Mouse (Mus musculus) C2C12 (cell line): ENCODE measurements at regions not wholly inside any gene's neighbourhood (a gene's known extent, or its start where the extent isn't known, plus 50 kb on each side); places are given as distances from the start of the nearest gene placed in this dataset.

Source experiments
- H3K27me3 ChIP-seq: one replicate; pipeline ENCODE4 v1.6.1; 2011; ENCODE audit not compliant: control insufficient read depth, insufficient read depth, insufficient read length
- H3K36me3 ChIP-seq: one replicate; pipeline ENCODE4 v1.6.1; 2011; ENCODE audit not compliant: control insufficient read depth, insufficient read depth
- H3K4me3 ChIP-seq: one replicate; pipeline ENCODE4 v1.5.1; 2011; ENCODE audit warnings: mild to moderate bottlenecking, control low read depth; ENCODE audit not compliant: poor library complexity, insufficient read depth, severe bottlenecking
- H3K79me2 ChIP-seq: one replicate; pipeline ENCODE4 v1.6.1; 2011; ENCODE audit not compliant: control insufficient read depth, insufficient read depth
- H3K79me3 ChIP-seq: one replicate; pipeline ENCODE4 v1.6.1; 2011; ENCODE audit warnings: low read depth, control low read depth
- H3ac ChIP-seq: one replicate; pipeline ENCODE3; 2011; ENCODE audit warnings: low read depth; ENCODE audit not compliant: control insufficient read depth, insufficient read length
- CEBPB ChIP-seq: IDR thresholded peaks from one replicate; pipeline ENCODE4 v1.6.1; 2011; ENCODE audit warnings: low read depth, mild to moderate bottlenecking, control low read depth, moderate library complexity
- CTCF ChIP-seq: IDR thresholded peaks from one replicate; pipeline ENCODE4 v1.5.1; 2011; ENCODE audit not compliant: control insufficient read depth, insufficient read depth, insufficient read length
- FOSL1 ChIP-seq: IDR thresholded peaks from one replicate; pipeline ENCODE4 v1.8.0; 2011; ENCODE audit warnings: mild to moderate bottlenecking, low read length; ENCODE audit not compliant: poor library complexity, insufficient read depth, severe bottlenecking
- MAX ChIP-seq: IDR thresholded peaks from one replicate; pipeline ENCODE4 v1.6.1; 2011; ENCODE audit warnings: mild to moderate bottlenecking, control low read depth
- MYOD1 ChIP-seq: IDR thresholded peaks from one replicate; pipeline ENCODE4 v1.6.1; 2011; ENCODE audit warnings: low read depth; ENCODE audit not compliant: control insufficient read depth, insufficient read length
- MYOG ChIP-seq: IDR thresholded peaks from one replicate; pipeline ENCODE4 v1.6.1; 2011; ENCODE audit not compliant: control insufficient read depth, insufficient read length; ENCODE audit errors: extremely low read depth
- USF1 ChIP-seq: IDR thresholded peaks from one replicate; pipeline ENCODE4 v1.6.1; 2011; ENCODE audit warnings: low read depth, mild to moderate bottlenecking, control low read depth, moderate library complexity

DNA sequence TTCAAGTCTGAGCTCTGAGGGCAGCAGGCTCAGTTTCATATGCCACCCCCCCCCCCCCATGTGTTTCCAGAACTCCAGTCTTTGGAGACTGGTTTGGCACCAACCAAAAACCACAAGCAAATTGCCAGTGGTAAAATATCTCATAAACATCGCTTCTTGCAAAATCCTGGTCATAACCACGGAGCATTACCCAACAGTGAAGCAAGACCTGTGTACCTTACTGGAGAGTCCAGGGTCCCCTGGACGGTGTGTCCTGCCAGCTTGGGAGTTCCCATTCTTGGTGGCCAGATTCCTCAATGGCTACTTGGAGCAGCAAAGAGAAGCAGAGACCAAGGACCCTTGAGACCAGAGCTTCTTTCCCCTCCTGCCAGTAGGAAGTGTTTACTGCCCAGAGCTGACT lies 198.7 kb upstream of the Rtl1 start:
- Histone ChIP-seq H3K79me2 (no peaks in the 10 kb centered on the region), H3K79me3 (no peaks in the 10 kb centered on the region), H3K36me3 (no peaks in the 10 kb centered on the region), H3K4me3 (no peak overlapping the region), H3ac (no peak overlapping the region), H3K27me3 (peaks cover 7% of the 10 kb centered on the region)
- TF ChIP-seq MYOD1 (no peak), CEBPB (peak; percentile 99), MAX (no peak), FOSL1 (no peak), MYOG (no peak)

DNA sequence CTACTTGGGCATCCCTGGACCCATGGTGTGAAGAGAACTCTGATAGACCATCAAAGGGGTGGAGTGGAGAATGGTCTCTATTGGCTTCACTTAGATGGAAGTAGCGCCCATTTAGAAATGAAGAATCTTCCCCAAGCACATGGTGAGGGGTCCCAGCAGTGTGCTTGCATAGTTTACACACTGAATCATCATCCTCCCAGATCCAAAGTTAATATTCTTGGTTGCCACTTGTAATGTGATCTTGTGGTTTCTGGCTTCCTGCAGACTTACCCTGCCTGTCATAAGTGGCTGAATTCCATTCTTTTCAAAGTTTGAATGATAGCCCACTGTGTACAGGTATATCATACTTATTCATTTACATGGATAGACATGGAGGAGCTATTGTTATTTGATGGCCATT lies 199.3 kb upstream of the Rtl1 start:
- H3K79me2 ChIP-seq = no peaks in the 10 kb centered on the region
- no peak overlapping the region for H3ac ChIP-seq
- TF ChIP-seq MAX (no peak), FOSL1 (peak; percentile 54), MYOD1 (no peak), MYOG (no peak)
- no peak overlapping the region for H3K4me3 ChIP-seq
- H3K27me3 ChIP-seq = peaks cover 7% of the 10 kb centered on the region
- H3K36me3 ChIP-seq = no peaks in the 10 kb centered on the region
- no peaks in the 10 kb centered on the region for H3K79me3 ChIP-seq

DNA sequence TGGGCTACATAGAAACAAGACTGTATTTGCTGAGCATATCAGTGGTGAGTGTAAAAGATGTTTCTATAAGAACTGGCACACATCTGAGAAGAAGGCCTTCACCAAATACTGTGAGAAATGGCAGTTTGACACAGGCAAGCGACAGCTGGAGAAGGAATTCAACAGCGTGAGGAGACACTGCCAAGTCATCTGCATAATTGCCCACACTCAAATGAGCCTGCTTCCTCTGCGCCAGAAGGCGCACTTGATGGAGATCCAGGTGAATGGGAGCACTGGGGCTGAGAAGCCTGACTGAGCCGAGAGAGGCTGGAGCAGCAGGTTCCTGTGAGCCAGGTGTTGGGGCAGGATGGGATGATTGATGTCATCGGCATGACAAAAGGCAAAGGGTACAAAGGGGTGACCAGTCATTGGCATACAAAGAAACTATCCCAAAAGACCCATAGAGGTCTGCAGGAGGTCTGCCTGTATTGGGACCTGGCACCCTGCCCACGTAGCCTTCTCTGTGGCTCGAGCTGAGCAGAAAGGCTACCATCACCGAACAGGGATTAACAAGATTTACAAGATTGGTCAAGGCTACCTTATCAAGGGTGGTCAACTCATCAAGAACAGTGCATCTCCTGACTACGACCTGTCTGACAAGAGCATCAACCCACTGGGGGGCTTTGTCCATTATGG lies 227.2 kb upstream of the Rtl1 start:
- peaks cover 7% of the 10 kb centered on the region for H3K27me3 ChIP-seq
- H3K4me3 ChIP-seq = no peak overlapping the region
- TF ChIP-seq FOSL1 (no peak), CEBPB (no peak), MAX (no peak)
- no peak overlapping the region for H3ac ChIP-seq
- H3K79me3 ChIP-seq = no peaks in the 10 kb centered on the region
- no peaks in the 10 kb centered on the region for H3K79me2 ChIP-seq
- no peaks in the 10 kb centered on the region for H3K36me3 ChIP-seq

DNA sequence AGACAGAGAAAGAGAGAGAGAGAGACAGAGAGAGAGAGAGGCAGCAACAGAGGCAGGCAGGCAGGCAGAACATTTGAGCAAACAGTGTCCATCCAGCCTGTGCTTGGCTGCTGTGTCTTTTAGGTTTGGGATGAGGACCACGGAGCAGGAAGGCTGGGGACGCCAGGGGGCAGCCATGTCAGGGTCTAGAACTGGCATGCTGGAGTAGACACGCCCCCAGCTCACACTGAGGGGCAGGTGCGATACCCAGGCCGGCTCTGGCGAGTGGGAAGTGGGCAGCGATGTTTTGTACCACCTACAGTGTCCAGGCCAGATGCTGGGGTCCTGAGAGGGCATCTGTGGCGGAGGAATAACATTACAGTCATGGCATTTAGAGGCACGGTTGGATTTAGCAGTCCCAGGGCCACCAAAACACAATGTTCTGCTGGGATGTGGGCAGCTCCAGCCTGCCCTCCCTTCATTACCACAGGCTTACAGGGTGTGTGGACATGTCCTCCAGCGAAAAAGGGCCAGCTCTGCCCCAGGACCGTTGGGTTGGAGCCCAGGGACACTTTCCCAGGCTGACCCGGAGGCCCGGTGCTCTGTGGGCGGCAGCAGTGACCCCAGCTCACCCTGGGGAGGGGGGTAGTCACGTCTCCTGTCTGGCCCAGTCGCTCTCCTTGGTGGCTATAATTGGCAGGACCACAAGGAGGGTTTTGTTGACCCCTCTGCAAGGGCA lies 230.3 kb upstream of the Rtl1 start:
- no peaks in the 10 kb centered on the region for H3K79me2 ChIP-seq
- H3K79me3 ChIP-seq = no peaks in the 10 kb centered on the region
- no peaks in the 10 kb centered on the region for H3K36me3 ChIP-seq
- H3ac ChIP-seq = no peak overlapping the region
- TF ChIP-seq FOSL1 = no peak
- peaks cover 7% of the 10 kb centered on the region for H3K27me3 ChIP-seq
- no peak overlapping the region for H3K4me3 ChIP-seq

DNA sequence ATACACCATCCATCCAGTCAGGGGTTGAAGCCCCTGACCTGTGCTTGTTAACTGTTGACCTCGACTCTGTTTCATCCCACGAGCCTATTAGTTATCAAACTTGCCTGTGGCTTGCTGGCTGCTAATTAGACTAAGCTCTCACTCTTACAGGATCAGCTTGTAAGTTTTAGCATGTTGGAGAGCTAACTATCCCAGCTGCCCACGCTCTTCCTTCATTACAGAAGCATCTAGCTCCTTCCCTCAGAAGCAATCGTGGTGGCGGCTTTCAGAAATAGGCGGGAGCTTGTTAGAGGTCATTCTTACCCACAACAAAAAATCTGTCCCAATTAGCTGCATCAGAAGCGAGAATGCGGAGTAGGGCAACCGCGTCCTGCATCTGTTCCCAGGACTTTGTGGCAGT lies 232.8 kb upstream of the Rtl1 start:
- no peaks in the 10 kb centered on the region for H3K36me3 ChIP-seq
- no peak overlapping the region for H3K4me3 ChIP-seq
- no peak overlapping the region for H3ac ChIP-seq
- no peaks in the 10 kb centered on the region for H3K79me3 ChIP-seq
- no peaks in the 10 kb centered on the region for H3K79me2 ChIP-seq
- no peak for TF ChIP-seq FOSL1
- peaks cover 7% of the 10 kb centered on the region for H3K27me3 ChIP-seq

DNA sequence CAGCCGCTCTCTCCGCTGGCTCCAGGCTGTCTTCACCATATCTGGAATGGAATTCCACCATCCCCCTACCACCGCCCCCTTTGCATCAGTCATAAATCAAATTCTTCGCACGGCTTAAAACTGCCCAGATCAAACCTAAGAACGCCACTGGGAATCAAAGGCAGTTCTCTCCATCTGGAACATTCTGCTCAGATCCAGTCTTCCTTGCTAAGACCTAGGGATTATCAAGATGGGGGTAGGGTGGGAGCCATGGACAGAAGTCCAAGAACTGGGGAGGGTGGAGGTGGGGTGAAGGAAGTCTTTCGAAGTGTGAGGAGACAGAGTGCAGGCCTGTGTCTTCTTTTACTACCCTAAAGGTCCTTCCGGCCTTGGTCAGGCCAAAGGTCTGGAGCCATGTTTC lies 236.4 kb upstream of the Rtl1 start:
- Histone ChIP-seq H3K79me2 (no peaks in the 10 kb centered on the region), H3K36me3 (no peaks in the 10 kb centered on the region), H3ac (no peak overlapping the region), H3K79me3 (no peaks in the 10 kb centered on the region), H3K27me3 (peaks cover 5% of the 10 kb centered on the region), H3K4me3 (no peak overlapping the region)
- TF ChIP-seq MYOG = no peak
- no peak for TF ChIP-seq MYOD1
- no peak for TF ChIP-seq CTCF
- no peak for TF ChIP-seq USF1
- no peak for TF ChIP-seq FOSL1
- no peak for TF ChIP-seq MAX
- TF ChIP-seq CEBPB = no peak
